Mouse (Mus musculus) thymus, postnatal 25 days (tissue): ENCODE results near the gene Clasp2.

ENCODE experiments used
- DNase-seq: peaks from one replicate; pipeline ENCODE4 v3.0.0; 2022

Clasp2 gene

DNA sequence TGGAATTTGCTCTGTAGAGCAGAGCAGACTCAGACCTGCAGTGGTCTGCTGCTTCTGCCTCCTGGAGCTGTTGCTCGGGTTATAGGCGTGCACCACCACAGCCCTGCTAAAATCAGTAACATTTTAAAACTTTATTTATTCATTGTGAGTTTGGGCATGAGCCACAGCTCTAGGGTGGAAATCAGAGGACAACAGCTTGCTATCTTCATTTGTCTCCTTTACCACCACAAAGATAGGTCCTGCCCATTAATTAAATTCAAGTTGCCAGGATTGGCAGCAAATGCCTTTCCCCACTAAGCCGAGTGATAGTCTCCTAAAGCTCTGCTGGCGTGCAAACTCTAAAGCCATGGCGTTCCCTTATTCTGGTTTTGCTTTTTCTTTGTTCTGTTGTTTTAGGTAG, 194.4 kb downstream of the Clasp2 start:
- DNase-seq, result no peak

- no peak for DNase-seq
Observed at GRCm38 (mm10) chr9:113939063-113939850, 198.0 kb downstream of the Clasp2 start.

DNA sequence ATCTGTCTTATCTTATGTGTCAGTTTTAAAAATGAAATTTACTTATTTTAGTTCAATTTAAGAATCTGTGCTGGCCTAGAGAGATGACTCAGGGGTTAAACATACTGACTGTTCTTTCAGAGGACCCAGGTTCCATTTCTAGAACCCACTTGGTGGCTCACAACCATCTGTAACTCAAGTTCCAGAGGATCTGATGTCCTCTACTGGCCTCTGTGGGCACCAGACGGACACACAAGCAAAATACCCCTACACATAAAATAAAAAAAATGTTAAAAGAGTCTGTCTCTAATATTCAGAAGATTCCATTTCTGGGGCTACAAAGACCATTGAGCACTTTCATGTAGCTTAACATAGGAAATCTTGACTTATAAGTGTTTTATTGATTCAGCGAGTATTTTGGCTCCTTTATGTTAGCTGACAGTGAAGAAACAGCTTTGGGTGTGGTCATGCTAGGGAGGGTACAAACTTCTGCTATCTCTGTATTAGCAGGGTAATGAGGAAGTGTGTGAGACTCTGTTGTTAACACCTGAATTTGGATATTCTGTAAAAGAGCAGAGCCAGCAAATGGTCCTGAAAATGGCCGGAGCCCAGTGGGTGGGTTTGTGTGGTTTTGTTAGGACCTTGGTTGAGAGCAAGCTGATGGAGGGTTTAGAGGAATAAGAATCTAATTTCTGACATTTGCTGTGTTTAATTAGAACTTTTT, 200.0 kb downstream of the Clasp2 start:
- no peak for DNase-seq

GRCm38 (mm10) chr9:113943372-113943771, 202.1 kb downstream of the Clasp2 start:
- DNase-seq, result no peak

DNA sequence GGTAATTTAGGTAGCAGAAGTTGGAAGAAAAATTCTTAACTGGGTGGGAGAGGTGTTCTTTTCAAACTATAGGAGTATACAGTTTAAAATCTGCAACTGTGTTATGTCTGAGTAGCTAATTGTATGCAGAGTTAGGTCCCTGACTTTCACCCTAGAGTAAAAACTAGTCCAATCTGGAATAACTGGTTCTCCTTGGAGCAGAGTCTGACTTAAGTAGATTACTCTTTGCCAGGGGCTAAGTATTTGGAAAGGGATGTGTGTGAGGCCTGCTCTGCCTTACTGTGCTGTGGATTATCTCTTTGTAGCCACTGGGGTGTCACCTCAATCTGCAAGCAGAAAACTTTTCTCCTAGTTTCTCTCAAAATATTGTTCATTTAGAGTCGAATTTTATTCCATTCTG, 205.9 kb downstream of the Clasp2 start:
- no peak for DNase-seq

DNA sequence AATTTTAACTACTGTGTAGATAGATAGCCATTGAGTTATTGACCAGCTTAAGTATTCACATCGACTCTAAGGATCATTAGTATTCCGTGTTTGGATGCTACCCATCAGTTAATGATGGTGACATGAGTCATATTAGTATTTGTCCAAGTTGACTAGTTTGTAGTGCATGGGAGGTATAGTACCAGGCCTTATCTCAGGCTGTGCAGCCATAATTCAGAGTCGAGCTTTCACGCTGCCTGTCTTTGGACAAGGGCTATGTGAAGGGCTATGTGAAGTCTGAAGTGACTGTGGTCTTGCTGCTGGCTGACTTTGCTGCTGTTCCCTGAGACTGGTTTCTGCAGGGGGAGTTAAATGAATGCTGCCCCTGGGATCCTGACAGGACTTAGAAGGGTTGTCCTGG, 216.5 kb downstream of the Clasp2 start:
- no peak for DNase-seq

DNA sequence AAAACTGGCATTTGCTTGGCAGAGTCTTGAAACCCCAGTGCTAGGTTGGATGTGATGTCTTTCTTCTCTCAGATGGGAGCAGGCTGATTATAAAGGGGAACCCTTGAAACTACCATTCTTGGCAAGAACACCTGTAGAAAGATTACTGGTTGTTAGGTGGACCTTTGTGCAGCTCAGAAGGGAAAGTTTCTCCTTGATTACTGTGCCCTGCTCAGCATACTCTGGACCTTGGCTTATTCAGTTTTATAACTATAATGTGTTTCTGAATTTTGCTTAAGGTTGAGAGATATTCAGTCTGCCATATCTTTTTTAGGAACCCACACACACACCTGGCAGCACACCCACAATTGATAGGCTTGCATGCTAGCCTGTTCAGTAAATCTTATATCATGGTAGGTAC, 222.4 kb downstream of the Clasp2 start:
- DNase-seq, result no peak

DNA sequence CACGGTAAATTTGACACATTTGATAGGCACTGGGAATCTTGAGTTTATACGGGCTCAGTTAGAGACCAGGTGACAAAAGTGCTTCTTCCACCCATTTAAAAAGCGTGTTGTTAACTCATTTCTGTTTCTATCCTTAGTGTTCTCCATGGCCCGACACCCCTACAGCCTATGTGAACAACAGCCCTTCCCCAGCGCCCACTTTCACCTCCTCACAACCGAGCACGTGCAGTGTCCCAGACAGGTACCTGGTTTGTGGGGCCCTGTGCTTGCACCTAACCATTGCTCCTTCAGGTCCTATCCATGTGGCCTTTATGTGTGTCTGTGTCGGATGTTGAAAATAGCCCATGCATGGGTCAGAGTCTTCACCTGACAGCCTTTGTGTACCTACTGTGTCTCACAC, 223.1 kb downstream of the Clasp2 start:
- no peak for DNase-seq

- DNase-seq, result no peak
Observed at GRCm38 (mm10) chr9:113966838-113967237, 225.6 kb downstream of the Clasp2 start.

- no peak for DNase-seq
Observed at GRCm38 (mm10) chr9:113968967-113969366, 227.7 kb downstream of the Clasp2 start.
